Mouse (Mus musculus) large intestine, adult 2 months (tissue): ENCODE data around the gene Calcoco1. TPM values are rescaled to one million over a fixed set of nuclear protein-coding genes. Genes with fewer than 3 reads are reported as not detected.

Experiments
- DNase-seq: peaks from one replicate; pipeline ENCODE4 v3.0.0-alpha.2; 2012; ENCODE audit warnings: low read depth, low spot score
- WGBS: fragments of 180-500 bp; shearing (Covaris S2); methylation state at CpG from one replicate; pipeline ENCODE4 v1.1.7; 2018; 5-methylcytosine and 5-hydroxymethylcytosine counted together
- polyA plus RNA-seq: library from polyadenylated mRNA; depleted of rRNA; stranded (reverse); fragments of >200 nt; gene quantifications from 2 replicates; pipeline ENCODE4 v1.2.3, GENCODE M21; 2012

Gene Calcoco1
- polyA plus RNA-seq, 1 experiment: 11.2 TPM

- DNase-seq: no peak
- 19% methylated on average over 15 of the region's 15 CpGs for WGBS
These were observed 17.7 kb upstream of the Calcoco1 start for GRCm38 (mm10) chr15:102739520-102740297.

GRCm38 (mm10) chr15:102738434-102738833 is 16.5 kb upstream of the Calcoco1 start:
- 24% methylated on average over 2 of the region's 2 CpGs for WGBS
- no peak for DNase-seq

GRCm38 (mm10) chr15:102737092-102737491 is 15.1 kb upstream of the Calcoco1 start:
- no peak for DNase-seq
- 77% methylated on average over 19 of the region's 19 CpGs for WGBS

- no peak for DNase-seq
- WGBS: 16% methylated on average over 28 of the region's 36 CpGs
These were observed 14.4 kb upstream of the Calcoco1 start for GRCm38 (mm10) chr15:102736127-102736944.

GRCm38 (mm10) chr15:102735031-102735430 is 13.1 kb upstream of the Calcoco1 start:
- DNase-seq: no peak
- WGBS: 57% methylated on average over 14 of the region's 14 CpGs

GRCm38 (mm10) chr15:102733759-102734531 is 12.0 kb upstream of the Calcoco1 start:
- DNase-seq: no peak
- WGBS: 82% methylated on average over 28 of the region's 28 CpGs

GRCm38 (mm10) chr15:102733233-102733632 is 11.3 kb upstream of the Calcoco1 start:
- DNase-seq: no peak

GRCm38 (mm10) chr15:102732406-102732805 is 10.4 kb upstream of the Calcoco1 start:
- 93% methylated on average over 6 of the region's 6 CpGs for WGBS
- DNase-seq: no peak

More at GRCm38 (mm10) chr15:102733233-102733632, 11.3 kb upstream of the Calcoco1 start:
- WGBS: 47% methylated on average over 5 of the region's 5 CpGs

- no peak for DNase-seq
- WGBS: 67% methylated on average over 2 of the region's 2 CpGs
These were observed 6.0 kb upstream of the Calcoco1 start for GRCm38 (mm10) chr15:102727951-102728350.

- 48% methylated on average over 10 of the region's 10 CpGs for WGBS
- no peak for DNase-seq
These were observed 1.6 kb upstream of the Calcoco1 start for GRCm38 (mm10) chr15:102723358-102724135.

- DNase-seq: no peak
- 33% methylated on average over 4 of the region's 4 CpGs for WGBS
These were observed 538 bp upstream of the Calcoco1 start for GRCm38 (mm10) chr15:102722500-102722931.

GRCm38 (mm10) chr15:102721016-102721898 is 721 bp downstream of the Calcoco1 start:
- WGBS: 12% methylated on average over 14 of the region's 14 CpGs
- no peak for DNase-seq

GRCm38 (mm10) chr15:102716132-102716531 is 5.8 kb downstream of the Calcoco1 start:
- no peak for DNase-seq

GRCm38 (mm10) chr15:102707736-102708269 is 14.2 kb downstream of the Calcoco1 start:
- no peak for DNase-seq
- 86% methylated on average over 6 of the region's 6 CpGs for WGBS

More at GRCm38 (mm10) chr15:102716132-102716531, 5.8 kb downstream of the Calcoco1 start:
- WGBS: 68% methylated on average over 12 of the region's 12 CpGs

- 75% methylated on average over 7 of the region's 7 CpGs for WGBS
- no peak for DNase-seq
These were observed 16.0 kb downstream of the Calcoco1 start for GRCm38 (mm10) chr15:102705923-102706503.

GRCm38 (mm10) chr15:102705226-102705894 is 16.6 kb downstream of the Calcoco1 start:
- DNase-seq: no peak
- 48% methylated on average over 9 of the region's 9 CpGs for WGBS

- WGBS: 70% methylated on average over 5 of the region's 5 CpGs
- DNase-seq: no peak
These were observed 17.2 kb downstream of the Calcoco1 start for GRCm38 (mm10) chr15:102704806-102705205.
